Mouse (Mus musculus): Measurements from ENCODE around the gene Bod1l. TPM values are rescaled to one million over a fixed set of nuclear protein-coding genes. Genes with fewer than 3 reads are reported as not detected.

Gene Bod1l
- total RNA-seq, 2 experiments from 2014 or later, result 17.4 to 18.1 TPM

- no peak for DNase-seq (ENCODE audit: low spot score)
- intact Hi-C loops (cut with DNase I), result no loop called here
These were observed 81.8 kb downstream of the Bod1l start for GRCm38 (mm10) chr5:41762141-41762946.

GRCm38 (mm10) chr5:41761509-41762140, 82.5 kb downstream of the Bod1l start:
- DNase-seq (ENCODE audit: low spot score), result no peak
- intact Hi-C loops (cut with DNase I), result no loop called here

GRCm38 (mm10) chr5:41760831-41761508, 83.1 kb downstream of the Bod1l start:
- intact Hi-C loops (cut with DNase I), result no loop called here

GRCm38 (mm10) chr5:41760071-41760470, 84.0 kb downstream of the Bod1l start:
- DNase-seq (ENCODE audit: low spot score), result no peak
- intact Hi-C loops (cut with DNase I), result no loop called here

More at GRCm38 (mm10) chr5:41760831-41761508, 83.1 kb downstream of the Bod1l start:
- DNase-seq (ENCODE audit: low spot score), result no peak

GRCm38 (mm10) chr5:41758671-41759639, 85.2 kb downstream of the Bod1l start:
- no peak for DNase-seq (ENCODE audit: low spot score)
- intact Hi-C loops (cut with DNase I), result no loop called here

GRCm38 (mm10) chr5:41757338-41757737, 86.8 kb downstream of the Bod1l start:
- DNase-seq (ENCODE audit: low spot score), result no peak
- intact Hi-C loops (cut with DNase I), result no loop called here

- intact Hi-C loops (cut with DNase I), result no loop called here
- DNase-seq (ENCODE audit: low spot score), result no peak
These were observed 87.7 kb downstream of the Bod1l start for GRCm38 (mm10) chr5:41756396-41756795.

GRCm38 (mm10) chr5:41755373-41755960, 88.6 kb downstream of the Bod1l start:
- intact Hi-C loops (cut with DNase I), result no loop called here
- no peak for DNase-seq (ENCODE audit: low spot score)

- no peak for DNase-seq (ENCODE audit: low spot score)
- intact Hi-C loops (cut with DNase I), result no loop called here
These were observed 89.3 kb downstream of the Bod1l start for GRCm38 (mm10) chr5:41754836-41755235.

- intact Hi-C loops (cut with DNase I), result no loop called here
- no peak for DNase-seq (ENCODE audit: low spot score)
These were observed 89.8 kb downstream of the Bod1l start for GRCm38 (mm10) chr5:41754226-41754775.

GRCm38 (mm10) chr5:41752721-41753120, 91.4 kb downstream of the Bod1l start:
- intact Hi-C loops (cut with DNase I), result no loop called here
- no peak for DNase-seq (ENCODE audit: low spot score)

- DNase-seq (ENCODE audit: low spot score), result no peak
- intact Hi-C loops (cut with DNase I), result no loop called here
These were observed 99.0 kb downstream of the Bod1l start for GRCm38 (mm10) chr5:41744898-41745780.

- intact Hi-C loops (cut with DNase I), result no loop called here
- no peak for DNase-seq (ENCODE audit: low spot score)
These were observed 99.9 kb downstream of the Bod1l start for GRCm38 (mm10) chr5:41744234-41744633.

GRCm38 (mm10) chr5:41738817-41739216, 105.3 kb downstream of the Bod1l start:
- intact Hi-C loops (cut with DNase I), result no loop called here
- no peak for DNase-seq (ENCODE audit: low spot score)
